Mouse (Mus musculus) layer of hippocampus, adult 2 months (tissue): ENCODE results near the gene Ebna1bp2. TPM values are rescaled to one million over a fixed set of nuclear protein-coding genes. Genes with fewer than 3 reads are reported as not detected.
A peak's percentile ranks its signal among the peaks of the same experiment; 100 is the strongest.

ENCODE experiments used
- DNase-seq, 2 experiments: peaks; one replicate each; pipeline ENCODE4 v3.0.0; 2022; ENCODE audit warnings: low spot score in 2 of 2
- H3K27ac ChIP-seq: fragments of 200-600 bp; 2 replicates; pipeline ENCODE4 v1.8.1; 2022
- H3K4me3 ChIP-seq: fragments of 200-600 bp; 2 replicates; pipeline ENCODE4 v1.8.1; 2022; ENCODE audit warnings: mild to moderate bottlenecking
- CTCF ChIP-seq: fragments of 200-600 bp; conservative IDR thresholded peaks from 2 replicates; pipeline ENCODE4 v1.8.1; 2022; ENCODE audit warnings: antibody characterized with exemption, mild to moderate bottlenecking, moderate library complexity
- total RNA-seq, 2 experiments: library from RNA; stranded (reverse); gene quantifications; 2 replicates each; pipeline ENCODE4 v1.2.3; 2021

Gene Ebna1bp2
- total RNA-seq, 2 experiments from 2014 or later, result 56.5 to 58.8 TPM

GRCm38 (mm10) chr4:118621781-118622180 lies 1.2 kb downstream of the Ebna1bp2 start:
- no peak for DNase-seq
- TF ChIP-seq CTCF, result no peak
- peak overlapping the region; percentile 64 for H3K4me3 ChIP-seq

GRCm38 (mm10) chr4:118630261-118630660 lies 9.7 kb downstream of the Ebna1bp2 start:
- Histone ChIP-seq H3K27ac (no peak overlapping the region), H3K4me3 (no peak overlapping the region)
- TF ChIP-seq CTCF, result no peak
- no peak for DNase-seq

More at GRCm38 (mm10) chr4:118621781-118622180, 1.2 kb downstream of the Ebna1bp2 start:
- H3K27ac ChIP-seq, result no peak overlapping the region

- DNase-seq, result no peak
- no peak overlapping the region for H3K27ac ChIP-seq
- H3K4me3 ChIP-seq, result no peak overlapping the region
- no peak for TF ChIP-seq CTCF
Observed at GRCm38 (mm10) chr4:118642346-118643190, 22.0 kb downstream of the Ebna1bp2 start.

GRCm38 (mm10) chr4:118645234-118645633 lies 24.6 kb downstream of the Ebna1bp2 start:
- Histone ChIP-seq H3K27ac (no peak overlapping the region), H3K4me3 (no peak overlapping the region)
- peak; percentile 47 to 81 for DNase-seq
- TF ChIP-seq CTCF, result peak; percentile 96

GRCm38 (mm10) chr4:118658652-118659051 lies 38.1 kb downstream of the Ebna1bp2 start, which contains the start of gene Olfr62:
Gene Olfr62, plus strand, starts transcription at chr4:118658952.
- no peak for TF ChIP-seq CTCF
- no peak for DNase-seq
- H3K4me3 ChIP-seq, result no peak within 1 kb of the TSS
- no peak within 1 kb of the TSS for H3K27ac ChIP-seq

Other genes with a start within 250 kb of the Ebna1bp2 start
- gene Szt2, start 211.5 kb upstream of the Ebna1bp2 start, total RNA-seq, result 10 to 100 TPM; 41.7 to 46.9 TPM
- 10 to 100 TPM; 56.4 to 56.6 TPM for gene Med8, start 211.5 kb upstream of the Ebna1bp2 start, total RNA-seq
- gene Elovl1, start 192.7 kb upstream of the Ebna1bp2 start, total RNA-seq, result 10 to 100 TPM; 20.8 to 22.9 TPM
- gene Cdc20, start 183.4 kb upstream of the Ebna1bp2 start, total RNA-seq, result 1 to 10 TPM; 1.1 to 1.3 TPM
- under 1 TPM in 1 of 2 experiments, not detected in 1; 0.20 TPM for gene Mpl, start 163.3 kb upstream of the Ebna1bp2 start, total RNA-seq
- gene Tie1, start 130.7 kb upstream of the Ebna1bp2 start, total RNA-seq, result 1 to 10 TPM; 7.0 to 9.3 TPM
- not detected for gene 2610528J11Rik, start 93.8 kb upstream of the Ebna1bp2 start, total RNA-seq
- gene Tmem125, start 76.8 kb upstream of the Ebna1bp2 start, total RNA-seq, result 1 to 10 TPM; 5.7 to 6.1 TPM
- gene Cfap57, start within 50 bp of the Ebna1bp2 start, total RNA-seq, result under 1 TPM; 0.56 to 0.72 TPM
- gene Olfr62, start 38.2 kb downstream of the Ebna1bp2 start, total RNA-seq, result not detected
- gene Olfr1342, start 72.0 kb downstream of the Ebna1bp2 start, total RNA-seq, result not detected
- gene Olfr1341, start 82.7 kb downstream of the Ebna1bp2 start, total RNA-seq, result not detected
- not detected for gene Olfr1340, start 99.3 kb downstream of the Ebna1bp2 start, total RNA-seq
- gene Olfr1339, start 111.4 kb downstream of the Ebna1bp2 start, total RNA-seq, result not detected
- gene Olfr1338, start 137.9 kb downstream of the Ebna1bp2 start, total RNA-seq, result not detected
- gene Olfr1337, start 161.8 kb downstream of the Ebna1bp2 start, total RNA-seq, result not detected
- not detected for gene Olfr1335, start 189.1 kb downstream of the Ebna1bp2 start, total RNA-seq
- gene Olfr1333, start 215.5 kb downstream of the Ebna1bp2 start, total RNA-seq, result not detected
- not detected for gene Olfr1331, start 243.8 kb downstream of the Ebna1bp2 start, total RNA-seq